Mouse (Mus musculus): ENCODE measurements around the gene 1700030J22Rik. TPM values are rescaled to one million over a fixed set of nuclear protein-coding genes. Genes with fewer than 3 reads are reported as not detected.
A peak's percentile ranks its signal among the peaks of the same experiment; 100 is the strongest.

Gene 1700030J22Rik
- polyA plus RNA-seq, 1 experiment from 2014 or later = 4.5 TPM

DNA sequence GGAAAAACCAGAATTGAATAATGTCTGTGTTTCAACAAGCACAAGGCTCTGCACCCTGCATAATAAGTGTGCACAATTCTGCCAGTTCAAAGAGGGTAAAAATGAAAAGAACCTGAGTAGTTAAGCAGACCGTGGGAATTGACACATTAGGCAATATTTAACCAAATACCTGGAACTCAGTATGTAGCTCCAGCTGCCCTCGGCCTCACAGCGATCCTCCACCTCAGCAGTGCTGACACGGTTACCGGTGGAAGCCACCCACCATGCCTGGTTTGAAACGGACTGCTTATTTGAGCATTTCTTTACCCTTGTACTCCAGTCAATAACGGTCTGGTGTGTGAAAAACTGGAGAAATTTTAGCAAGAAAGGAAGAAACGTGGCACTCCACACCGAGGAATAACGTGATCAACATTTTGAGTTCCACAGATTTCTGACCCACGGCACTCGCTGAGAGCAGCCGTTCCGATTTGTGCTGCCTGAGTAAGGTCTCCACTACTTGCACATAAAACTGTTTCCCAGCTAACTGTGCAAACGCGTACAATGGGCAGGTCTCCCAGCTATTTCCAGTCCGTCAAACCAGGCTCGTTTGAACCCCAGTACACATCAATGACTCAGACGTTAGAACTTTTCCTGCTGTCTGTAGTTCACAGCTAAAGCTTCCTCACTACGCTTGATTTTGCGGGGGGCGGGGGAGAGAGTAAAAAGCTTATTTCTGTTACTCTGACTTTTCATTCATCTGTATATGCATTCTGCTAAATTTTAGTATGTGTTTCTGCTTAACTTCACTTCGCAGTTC lies 13.6 kb upstream of the 1700030J22Rik start:
- Histone ChIP-seq H3K27me3 (no peaks in the 10 kb centered on the region), H3K4me1 (peaks cover 18% of the 10 kb centered on the region), H3K9ac (peak overlapping the region; percentile 64), H3K27ac (no peak overlapping the region), H3K9me3 (no peaks in the 10 kb centered on the region), H3K36me3 (replicated peaks) (no peaks in the 10 kb centered on the region), H3K4me3 (replicated peaks) (peak overlapping the region; percentile 69), H3K4me2 (peak overlapping the region; percentile 86)
- ATAC-seq (ENCODE audit: low FRiP score) = no peak
- WGBS = 10% methylated on average over 23 of the region's 23 CpGs

DNA sequence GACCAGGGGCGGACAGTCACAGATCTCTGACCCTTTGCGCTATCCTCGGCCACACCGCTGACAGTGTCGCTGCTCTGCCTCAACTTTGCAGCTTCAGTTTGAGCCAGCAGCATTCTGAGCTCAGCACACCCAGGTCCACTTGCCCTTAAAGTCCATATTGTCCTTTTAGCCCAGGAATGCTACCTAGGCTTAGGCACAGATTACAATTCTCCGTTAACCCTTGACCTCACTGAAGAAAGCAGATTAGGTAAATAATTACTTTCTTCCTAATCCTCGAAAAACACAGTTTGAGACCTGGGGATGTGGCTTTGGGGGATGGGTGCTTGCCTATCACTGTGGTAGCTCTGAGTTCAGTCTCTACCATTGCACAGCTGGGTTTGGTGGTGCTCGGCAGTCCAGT lies 12.5 kb upstream of the 1700030J22Rik start:
- H3K27me3 ChIP-seq = no peaks in the 10 kb centered on the region
- WGBS = 67% methylated on average over 8 of the region's 8 CpGs

DNA sequence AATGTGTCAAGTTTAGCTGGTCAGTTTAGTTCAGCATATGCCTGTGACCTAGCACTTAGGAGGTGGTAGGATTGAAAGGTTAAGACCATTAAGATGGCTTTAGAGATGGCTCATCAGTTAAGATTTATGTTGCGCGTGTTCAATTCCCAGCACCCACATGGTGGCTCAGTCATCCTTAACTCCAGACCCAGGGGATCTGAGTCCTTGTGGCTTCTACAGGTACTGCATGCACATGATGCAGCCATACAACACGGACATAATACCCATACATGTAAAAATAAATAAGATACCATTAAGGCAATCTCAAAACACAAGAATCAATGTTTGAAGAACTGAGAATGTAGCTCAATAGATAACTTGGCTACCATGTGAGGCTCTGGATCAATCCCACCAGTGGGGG lies 11.1 kb upstream of the 1700030J22Rik start:
- Histone ChIP-seq H3K4me1 (peaks cover 18% of the 10 kb centered on the region), H3K36me3 (replicated peaks) (peaks cover 11% of the 10 kb centered on the region), H3K27ac (no peak overlapping the region)

More for the DNA sequence above, 12.5 kb upstream of the 1700030J22Rik start:
- peaks cover 9% of the 10 kb centered on the region for H3K36me3 ChIP-seq (replicated peaks)
- no peak overlapping the region for H3K4me3 ChIP-seq (replicated peaks)
- peaks cover 18% of the 10 kb centered on the region for H3K4me1 ChIP-seq
- ATAC-seq (ENCODE audit: low FRiP score) = no peak
- no peaks in the 10 kb centered on the region for H3K9me3 ChIP-seq
- no peak overlapping the region for H3K4me2 ChIP-seq
- H3K9ac ChIP-seq = no peak overlapping the region
- no peak overlapping the region for H3K27ac ChIP-seq

DNA sequence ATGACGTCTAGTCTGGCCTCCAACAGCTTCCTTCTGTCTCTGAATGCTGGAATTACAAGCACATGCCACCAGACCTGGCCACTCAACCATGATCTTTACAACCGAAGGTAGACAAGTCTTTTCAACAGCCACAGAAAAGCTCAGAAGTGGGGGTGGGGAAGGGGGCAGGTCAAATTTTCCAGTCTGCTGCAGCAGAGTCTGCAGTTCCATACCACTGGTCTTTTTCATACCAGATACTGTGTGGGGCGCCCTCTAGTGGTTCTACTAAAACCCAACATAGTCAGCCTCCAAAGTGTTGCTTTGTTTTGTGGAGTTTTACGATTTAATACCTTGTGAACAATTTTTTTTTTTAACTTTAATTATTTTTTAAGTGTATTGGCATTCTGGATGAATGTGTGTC lies 1.4 kb upstream of the 1700030J22Rik start:
- Histone ChIP-seq H3K9me3 (no peaks in the 10 kb centered on the region), H3K4me3 (replicated peaks) (no peak overlapping the region), H3K9ac (no peak overlapping the region), H3K27ac (no peak overlapping the region), H3K27me3 (no peaks in the 10 kb centered on the region), H3K36me3 (replicated peaks) (peaks cover 9% of the 10 kb centered on the region), H3K4me2 (peak overlapping the region; percentile 15; the same call in 1 of the 2 replicates), H3K4me1 (peaks cover 16% of the 10 kb centered on the region)
- no peak for ATAC-seq (ENCODE audit: low FRiP score)
- WGBS = 13% methylated on average over 4 of the region's 4 CpGs

More for the DNA sequence above, 11.1 kb upstream of the 1700030J22Rik start:
- H3K4me2 ChIP-seq = no peak overlapping the region
- WGBS = 96% methylated on average over 3 of the region's 3 CpGs
- H3K4me3 ChIP-seq (replicated peaks) = no peak overlapping the region
- H3K9me3 ChIP-seq = no peaks in the 10 kb centered on the region
- ATAC-seq (ENCODE audit: low FRiP score) = no peak
- no peak overlapping the region for H3K9ac ChIP-seq
- no peaks in the 10 kb centered on the region for H3K27me3 ChIP-seq

DNA sequence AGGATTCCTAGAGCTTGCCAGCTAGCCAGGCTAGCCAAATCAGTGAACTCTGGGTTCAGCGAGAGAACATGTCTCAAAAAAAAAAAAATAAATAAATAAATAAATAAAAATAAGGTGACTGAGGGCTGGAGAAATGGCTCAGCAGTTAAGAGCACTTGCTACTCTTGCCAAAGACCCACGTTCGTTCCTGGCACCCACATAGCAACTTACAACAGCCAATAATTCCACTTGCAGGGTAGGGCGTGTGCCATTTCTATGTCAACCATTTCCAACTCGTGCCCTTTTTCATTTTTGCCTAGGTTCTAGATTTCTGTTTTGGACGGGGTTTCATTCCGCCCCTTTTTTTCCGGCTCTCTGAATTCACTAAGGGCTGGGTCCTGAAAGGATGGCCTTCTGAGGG lies 707 bp downstream of the 1700030J22Rik start:
- H3K4me2 ChIP-seq = peak overlapping the region; percentile 72

DNA sequence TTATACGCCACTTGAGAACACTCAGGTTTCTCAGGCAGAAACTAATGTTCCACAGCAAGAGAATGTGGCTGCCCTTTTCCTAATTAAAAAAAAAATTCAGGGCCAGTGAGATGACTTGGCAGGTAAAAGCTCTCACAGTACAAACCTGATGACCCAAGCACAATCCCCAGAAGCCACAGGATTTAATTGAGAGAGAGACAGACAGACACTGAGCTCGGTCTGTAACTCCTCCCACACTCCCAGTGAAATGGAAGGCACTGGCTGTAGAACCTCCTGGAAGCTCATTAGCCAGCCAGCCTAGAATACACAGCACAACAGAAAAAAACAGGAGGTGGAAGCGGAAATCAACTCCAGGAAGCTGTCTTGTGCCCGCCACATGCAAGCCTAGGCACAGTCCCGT lies 3.2 kb downstream of the 1700030J22Rik start:
- H3K27me3 ChIP-seq = no peaks in the 10 kb centered on the region; the same call in 1 of the 2 replicates
- WGBS = 61% methylated on average over 5 of the region's 5 CpGs
- no peak overlapping the region for H3K9ac ChIP-seq

More for the DNA sequence above, 707 bp downstream of the 1700030J22Rik start:
- Histone ChIP-seq H3K27ac (peak overlapping the region; percentile 26; the same call in 1 of the 2 replicates), H3K9ac (peak overlapping the region; percentile 46; the same call in 1 of the 2 replicates), H3K36me3 (replicated peaks) (no peaks in the 10 kb centered on the region), H3K27me3 (no peaks in the 10 kb centered on the region; the same call in 1 of the 2 replicates), H3K9me3 (no peaks in the 10 kb centered on the region), H3K4me3 (replicated peaks) (peak overlapping the region; percentile 64), H3K4me1 (peaks cover 18% of the 10 kb centered on the region)
- ATAC-seq (ENCODE audit: low FRiP score) = no peak
- 31% methylated on average over 8 of the region's 8 CpGs for WGBS

DNA sequence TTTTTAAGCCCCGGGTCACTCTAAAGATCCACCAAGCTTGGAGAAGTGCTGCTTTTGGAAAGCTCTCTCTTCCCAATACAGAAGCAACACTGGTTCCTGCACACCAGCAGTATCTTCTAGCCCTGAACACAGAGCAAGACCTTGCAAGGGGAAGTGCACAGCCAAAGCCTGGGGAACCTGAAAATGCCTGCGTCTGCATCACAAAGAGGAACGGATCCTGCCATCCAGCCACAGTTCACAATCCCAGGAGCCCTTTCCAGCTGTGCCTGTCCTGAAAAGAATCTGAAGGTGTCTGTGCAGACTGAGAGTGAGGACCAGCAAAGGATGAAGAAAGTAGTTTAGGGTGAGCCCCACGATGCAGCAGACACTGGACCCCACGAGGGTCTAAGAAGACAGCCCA lies 3.7 kb downstream of the 1700030J22Rik start:
- ATAC-seq (ENCODE audit: low FRiP score) = no peak
- no peak overlapping the region for H3K27ac ChIP-seq
- no peak overlapping the region for H3K4me3 ChIP-seq (replicated peaks)
- H3K27me3 ChIP-seq = no peaks in the 10 kb centered on the region; the same call in 1 of the 2 replicates
- no peak overlapping the region for H3K9ac ChIP-seq
- H3K36me3 ChIP-seq (replicated peaks) = no peaks in the 10 kb centered on the region
- H3K4me1 ChIP-seq = peaks cover 17% of the 10 kb centered on the region
- H3K4me2 ChIP-seq = no peak overlapping the region
- WGBS = 25% methylated on average over 5 of the region's 5 CpGs
- no peaks in the 10 kb centered on the region for H3K9me3 ChIP-seq

More for the DNA sequence above, 3.2 kb downstream of the 1700030J22Rik start:
- Histone ChIP-seq H3K4me3 (replicated peaks) (no peak overlapping the region), H3K4me1 (peaks cover 18% of the 10 kb centered on the region), H3K4me2 (no peak overlapping the region), H3K9me3 (no peaks in the 10 kb centered on the region), H3K27ac (no peak overlapping the region), H3K36me3 (replicated peaks) (no peaks in the 10 kb centered on the region)
- no peak for ATAC-seq (ENCODE audit: low FRiP score)

DNA sequence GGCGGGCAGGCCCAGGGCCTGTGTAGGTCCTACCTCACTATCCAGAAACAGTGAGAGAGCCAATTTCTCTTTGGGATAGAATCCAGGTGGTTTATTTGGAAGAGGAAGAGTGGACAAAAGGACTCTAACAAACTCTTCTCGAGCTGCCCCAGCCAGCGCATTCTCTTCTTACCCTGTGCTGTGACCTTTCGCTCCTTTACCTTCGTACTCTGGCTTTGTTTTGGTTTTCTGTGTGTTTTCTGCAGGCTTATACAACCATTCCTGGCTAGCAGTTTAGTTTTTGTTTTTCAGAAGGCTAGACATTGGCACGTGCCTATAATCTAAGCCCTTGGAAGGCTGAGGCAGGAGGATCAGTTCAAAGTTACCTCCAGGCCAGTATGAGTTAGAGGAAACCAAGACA lies 9.2 kb downstream of the 1700030J22Rik start:
- no peak overlapping the region for H3K4me3 ChIP-seq (replicated peaks)
- H3K9ac ChIP-seq = no peak overlapping the region
- H3K9me3 ChIP-seq = no peaks in the 10 kb centered on the region
- no peaks in the 10 kb centered on the region; the same call in 1 of the 2 replicates for H3K27me3 ChIP-seq
- 82% methylated on average over 6 of the region's 6 CpGs for WGBS
- H3K36me3 ChIP-seq (replicated peaks) = no peaks in the 10 kb centered on the region
- H3K4me2 ChIP-seq = no peak overlapping the region
- no peak overlapping the region for H3K27ac ChIP-seq
- no peaks in the 10 kb centered on the region for H3K4me1 ChIP-seq
- ATAC-seq (ENCODE audit: low FRiP score) = no peak

DNA sequence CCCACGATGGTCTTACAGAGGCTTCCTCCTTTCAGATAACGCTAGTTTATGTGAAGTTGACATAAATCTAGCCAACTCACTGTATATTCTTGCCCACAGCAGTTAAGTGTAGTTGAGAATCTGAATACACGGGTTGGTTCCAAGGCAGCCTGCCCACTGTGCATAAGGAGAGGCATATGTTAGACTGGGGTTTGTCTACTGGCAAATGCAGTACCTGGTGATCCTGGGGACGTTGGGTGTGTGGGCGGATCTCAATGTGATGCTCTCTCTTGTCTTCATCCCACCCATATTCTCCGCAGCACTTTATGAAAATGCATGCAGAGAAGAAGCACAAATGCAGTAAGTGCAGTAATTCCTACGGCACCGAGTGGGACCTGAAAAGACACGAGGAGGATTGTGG lies 24.3 kb downstream of the 1700030J22Rik start:
- no peak overlapping the region for H3K4me3 ChIP-seq (replicated peaks)
- H3K36me3 ChIP-seq (replicated peaks) = peaks cover 61% of the 10 kb centered on the region

DNA sequence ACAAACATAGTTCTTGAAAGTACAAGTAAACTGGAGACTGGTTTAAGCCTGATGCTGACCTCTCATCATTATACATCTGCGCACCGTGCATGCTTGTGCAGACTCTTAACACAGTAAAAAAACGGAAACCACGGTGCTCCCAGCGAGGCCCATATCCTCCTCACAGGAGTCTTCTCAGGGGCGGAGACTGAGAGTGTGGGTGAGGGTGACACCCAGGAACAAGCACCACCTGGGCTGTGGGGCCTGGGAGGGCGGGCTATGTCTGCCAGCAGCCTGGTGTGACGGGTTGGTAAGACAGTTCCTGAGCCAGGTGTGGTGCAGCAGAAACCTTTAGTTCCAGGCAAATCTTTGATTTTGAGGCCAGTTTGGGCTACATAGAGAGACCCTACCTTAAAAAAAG lies 26.3 kb downstream of the 1700030J22Rik start:
- Histone ChIP-seq H3K27me3 (no peaks in the 10 kb centered on the region), H3K9ac (no peak overlapping the region), H3K4me3 (replicated peaks) (no peak overlapping the region), H3K4me1 (no peaks in the 10 kb centered on the region), H3K9me3 (no peaks in the 10 kb centered on the region), H3K27ac (no peak overlapping the region), H3K4me2 (no peak overlapping the region), H3K36me3 (replicated peaks) (peaks cover 46% of the 10 kb centered on the region)
- 93% methylated on average over 8 of the region's 8 CpGs for WGBS
- no peak for ATAC-seq (ENCODE audit: low FRiP score)

More for the DNA sequence above, 24.3 kb downstream of the 1700030J22Rik start:
- WGBS = 91% methylated on average over 9 of the region's 9 CpGs
- Histone ChIP-seq H3K27ac (no peak overlapping the region), H3K4me2 (no peak overlapping the region), H3K9me3 (no peaks in the 10 kb centered on the region), H3K9ac (no peak overlapping the region), H3K4me1 (no peaks in the 10 kb centered on the region), H3K27me3 (no peaks in the 10 kb centered on the region)
- no peak for ATAC-seq (ENCODE audit: low FRiP score)

DNA sequence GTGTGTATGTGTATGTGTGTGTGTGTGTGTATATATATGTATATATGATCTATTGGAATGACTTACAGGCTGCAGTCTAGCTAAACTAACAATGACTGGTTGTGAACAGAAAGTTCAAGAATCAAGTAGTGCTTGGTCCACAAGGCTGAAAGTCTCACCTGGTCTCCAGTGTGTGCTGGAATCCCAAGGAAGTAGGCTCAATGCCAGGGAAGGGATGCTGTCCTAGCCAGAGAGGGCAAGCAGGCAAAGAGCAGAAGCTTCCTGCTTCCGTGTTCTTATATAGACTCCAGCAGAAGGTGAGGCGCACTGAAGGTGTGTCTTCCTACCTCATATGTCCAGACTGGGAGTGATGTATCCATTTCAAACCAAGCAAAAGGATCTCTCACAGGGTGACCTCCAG lies 27.0 kb downstream of the 1700030J22Rik start:
- peaks cover 39% of the 10 kb centered on the region for H3K36me3 ChIP-seq (replicated peaks)
- no peaks in the 10 kb centered on the region for H3K9me3 ChIP-seq
- H3K4me3 ChIP-seq (replicated peaks) = no peak overlapping the region
- 89% methylated on average over 2 of the region's 2 CpGs for WGBS
- no peaks in the 10 kb centered on the region for H3K27me3 ChIP-seq
- H3K4me1 ChIP-seq = no peaks in the 10 kb centered on the region
- H3K9ac ChIP-seq = no peak overlapping the region
- ATAC-seq (ENCODE audit: low FRiP score) = no peak
- no peak overlapping the region for H3K27ac ChIP-seq
- no peak overlapping the region for H3K4me2 ChIP-seq

DNA sequence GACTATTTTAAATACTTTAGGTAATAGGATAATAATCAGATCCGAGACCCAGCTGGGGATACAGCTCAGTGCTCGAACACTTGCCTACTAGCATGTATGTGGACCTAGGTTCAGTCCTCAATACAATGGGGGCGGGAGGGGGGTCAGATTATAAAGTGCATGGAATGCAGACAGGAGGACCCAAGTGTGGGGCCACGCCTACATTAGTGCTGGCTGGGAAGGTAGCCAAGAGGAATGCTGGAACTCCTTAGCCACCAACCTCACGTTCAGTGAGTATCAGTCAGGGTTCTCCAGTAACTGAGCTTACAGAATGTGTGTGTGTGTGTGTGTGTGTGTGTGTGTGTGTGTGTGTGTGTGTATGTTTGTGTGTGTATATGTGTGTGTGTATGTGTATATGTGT lies 27.4 kb downstream of the 1700030J22Rik start:
- no peak for ATAC-seq (ENCODE audit: low FRiP score)
- Histone ChIP-seq H3K4me1 (0 out of 2 replicates have a peak, but pooled peaks cover 4% of the 10 kb centered on the region), H3K4me3 (replicated peaks) (no peak overlapping the region), H3K4me2 (no peak overlapping the region), H3K9me3 (no peaks in the 10 kb centered on the region), H3K9ac (no peak overlapping the region), H3K36me3 (replicated peaks) (peaks cover 35% of the 10 kb centered on the region), H3K27me3 (no peaks in the 10 kb centered on the region), H3K27ac (no peak overlapping the region)
- WGBS = 80% methylated on average over 5 of the region's 5 CpGs

DNA sequence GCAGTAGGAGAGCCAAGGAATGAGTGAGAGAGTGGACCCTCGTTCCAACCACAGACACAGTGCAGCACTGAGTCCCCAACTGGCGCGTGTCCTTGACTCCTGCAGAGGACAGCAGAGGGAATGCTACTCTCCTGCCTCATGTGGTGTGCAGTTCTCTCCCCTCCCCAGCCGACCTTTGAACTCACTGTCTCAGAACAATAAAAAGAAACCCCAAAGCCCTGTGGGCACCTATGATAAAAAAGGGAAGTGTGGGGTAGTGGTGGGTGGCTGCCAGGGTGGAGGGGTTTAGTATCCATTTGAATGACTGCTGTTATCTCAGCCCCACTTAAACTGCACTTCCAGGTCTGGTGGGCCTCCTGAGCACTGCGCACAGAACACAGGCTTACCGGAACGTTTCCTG lies 31.2 kb downstream of the 1700030J22Rik start:
- no peak overlapping the region for H3K9ac ChIP-seq
- H3K27me3 ChIP-seq = no peaks in the 10 kb centered on the region
- H3K4me2 ChIP-seq = no peak overlapping the region
- no peaks in the 10 kb centered on the region for H3K36me3 ChIP-seq (replicated peaks)
- H3K27ac ChIP-seq = no peak overlapping the region
- no peak overlapping the region for H3K4me3 ChIP-seq (replicated peaks)
- ATAC-seq (ENCODE audit: low FRiP score) = no peak
- H3K9me3 ChIP-seq = no peaks in the 10 kb centered on the region
- WGBS = 85% methylated on average over 7 of the region's 7 CpGs
- peaks cover 24% of the 10 kb centered on the region for H3K4me1 ChIP-seq
